Mouse (Mus musculus): ENCODE measurements around the gene Tnfaip8l2. TPM values are rescaled to one million over a fixed set of nuclear protein-coding genes. Genes with fewer than 3 reads are reported as not detected.
A peak's percentile ranks its signal among the peaks of the same experiment; 100 is the strongest.

Gene Tnfaip8l2
- polyA plus RNA-seq, 1 experiment from 2014 or later: 3.3 TPM

- H3K9me3 ChIP-seq: no peaks in the 10 kb centered on the region
- peaks cover 14% of the 10 kb centered on the region for H3K4me1 ChIP-seq
- no peak; the same call in 1 of the 2 replicates for ATAC-seq (ENCODE audit: low FRiP score, low read depth)
- peak overlapping the region; percentile 44; the same call in 1 of the 2 replicates for H3K9ac ChIP-seq
- peak overlapping the region; percentile 50 for H3K4me2 ChIP-seq (replicated peaks)
- WGBS: 15% methylated on average over 78 of the region's 84 CpGs
- peaks cover 65% of the 10 kb centered on the region for H3K36me3 ChIP-seq
- no peak overlapping the region for H3K27ac ChIP-seq
- H3K4me3 ChIP-seq: peak overlapping the region; percentile 19
- peaks cover 62% of the 10 kb centered on the region for H3K27me3 ChIP-seq (replicated peaks)
These were observed 30.5 kb upstream of the Tnfaip8l2 start for GRCm38 (mm10) chr3:95172526-95173255.

DNA sequence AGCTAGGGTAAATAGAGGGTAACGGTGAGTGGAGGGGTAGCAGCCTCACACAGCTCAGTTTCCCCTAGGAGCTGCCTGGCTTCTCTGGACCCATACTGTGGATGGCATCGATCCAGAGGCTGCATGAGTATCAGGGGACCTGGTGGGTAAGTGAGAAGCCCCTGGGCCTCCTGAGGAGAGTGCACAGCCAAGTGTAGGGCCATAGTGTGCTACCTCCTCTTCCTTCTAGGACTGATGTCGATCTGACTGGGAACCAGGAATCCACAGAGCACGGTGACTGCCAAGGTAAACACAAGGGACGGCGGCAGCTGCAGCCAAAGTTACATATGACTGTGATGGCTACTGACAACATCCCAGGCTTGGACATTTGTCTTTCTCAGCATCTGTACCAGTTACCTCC, 28.9 kb upstream of the Tnfaip8l2 start:
- no peak for ATAC-seq (ENCODE audit: low FRiP score, low read depth)
- Histone ChIP-seq H3K4me1 (peaks cover 14% of the 10 kb centered on the region), H3K9me3 (no peaks in the 10 kb centered on the region), H3K27ac (no peak overlapping the region), H3K9ac (no peak overlapping the region), H3K36me3 (peaks cover 79% of the 10 kb centered on the region), H3K4me2 (replicated peaks) (no peak overlapping the region), H3K27me3 (replicated peaks) (peaks cover 62% of the 10 kb centered on the region), H3K4me3 (no peak overlapping the region)
- WGBS: 82% methylated on average over 6 of the region's 6 CpGs

- Histone ChIP-seq H3K36me3 (peaks cover 90% of the 10 kb centered on the region), H3K4me2 (replicated peaks) (no peak overlapping the region), H3K4me3 (no peak overlapping the region), H3K9me3 (no peaks in the 10 kb centered on the region), H3K9ac (no peak overlapping the region), H3K27ac (no peak overlapping the region), H3K27me3 (replicated peaks) (peaks cover 62% of the 10 kb centered on the region), H3K4me1 (peaks cover 14% of the 10 kb centered on the region)
- ATAC-seq (ENCODE audit: low FRiP score, low read depth): no peak
- 90% methylated on average over 10 of the region's 10 CpGs for WGBS
These were observed 27.8 kb upstream of the Tnfaip8l2 start for GRCm38 (mm10) chr3:95169996-95170395.

- no peaks in the 10 kb centered on the region for H3K9me3 ChIP-seq
- peaks cover 33% of the 10 kb centered on the region for H3K4me1 ChIP-seq
- no peak overlapping the region for H3K27ac ChIP-seq
- no peak for ATAC-seq (ENCODE audit: low FRiP score, low read depth)
- 91% methylated on average over 5 of the region's 5 CpGs for WGBS
- H3K9ac ChIP-seq: no peak overlapping the region
- peaks cover 57% of the 10 kb centered on the region for H3K36me3 ChIP-seq
- peaks cover 18% of the 10 kb centered on the region for H3K27me3 ChIP-seq (replicated peaks)
- H3K4me3 ChIP-seq: no peak overlapping the region
- 0 out of 2 replicates have a peak overlapping the region, but pooled peaks have one; percentile 77 for H3K4me2 ChIP-seq (replicated peaks)
These were observed 22.7 kb upstream of the Tnfaip8l2 start for GRCm38 (mm10) chr3:95164840-95165239.

GRCm38 (mm10) chr3:95164256-95164550, 22.0 kb upstream of the Tnfaip8l2 start:
- H3K4me1 ChIP-seq: peaks cover 37% of the 10 kb centered on the region
- 84% methylated on average over 5 of the region's 5 CpGs for WGBS
- no peak overlapping the region for H3K4me3 ChIP-seq
- peak overlapping the region; percentile 77 for H3K4me2 ChIP-seq (replicated peaks)
- H3K9ac ChIP-seq: 0 out of 2 replicates have a peak overlapping the region, but pooled peaks have one; percentile 88
- no peak for ATAC-seq (ENCODE audit: low FRiP score, low read depth)
- H3K36me3 ChIP-seq: peaks cover 51% of the 10 kb centered on the region
- peaks cover 12% of the 10 kb centered on the region for H3K27me3 ChIP-seq (replicated peaks)
- no peaks in the 10 kb centered on the region for H3K9me3 ChIP-seq
- no peak overlapping the region for H3K27ac ChIP-seq

GRCm38 (mm10) chr3:95163419-95164255, 21.5 kb upstream of the Tnfaip8l2 start:
- H3K9ac ChIP-seq: peak overlapping the region; percentile 88
- H3K27ac ChIP-seq: no peak overlapping the region
- H3K27me3 ChIP-seq (replicated peaks): peaks cover 7% of the 10 kb centered on the region
- H3K4me2 ChIP-seq (replicated peaks): peak overlapping the region; percentile 77
- H3K9me3 ChIP-seq: no peaks in the 10 kb centered on the region
- WGBS: 60% methylated on average over 11 of the region's 11 CpGs
- no peak for ATAC-seq (ENCODE audit: low FRiP score, low read depth)
- H3K36me3 ChIP-seq: peaks cover 45% of the 10 kb centered on the region
- peaks cover 37% of the 10 kb centered on the region for H3K4me1 ChIP-seq
- H3K4me3 ChIP-seq: peak overlapping the region; percentile 86

- peak overlapping the region; percentile 77 for H3K4me2 ChIP-seq (replicated peaks)
- no peak for ATAC-seq (ENCODE audit: low FRiP score, low read depth)
- WGBS: 30% methylated on average over 2 of the region's 2 CpGs
- H3K9me3 ChIP-seq: no peaks in the 10 kb centered on the region
- 0 out of 2 replicates have a peak overlapping the region, but pooled peaks have one; percentile 57 for H3K27ac ChIP-seq
- H3K4me1 ChIP-seq: peaks cover 37% of the 10 kb centered on the region
- H3K4me3 ChIP-seq: peak overlapping the region; percentile 86
- H3K9ac ChIP-seq: peak overlapping the region; percentile 88
- peaks cover 32% of the 10 kb centered on the region for H3K36me3 ChIP-seq
- H3K27me3 ChIP-seq (replicated peaks): no peaks in the 10 kb centered on the region; the same call in 1 of the 2 replicates
These were observed 20.1 kb upstream of the Tnfaip8l2 start for GRCm38 (mm10) chr3:95162345-95162628.

- Histone ChIP-seq H3K27ac (peak overlapping the region; percentile 57), H3K4me3 (peak overlapping the region; percentile 86), H3K4me1 (peaks cover 37% of the 10 kb centered on the region), H3K27me3 (replicated peaks) (no peaks in the 10 kb centered on the region), H3K9me3 (no peaks in the 10 kb centered on the region), H3K9ac (peak overlapping the region; percentile 88), H3K36me3 (peaks cover 27% of the 10 kb centered on the region), H3K4me2 (replicated peaks) (peak overlapping the region; percentile 77)
- no peak for ATAC-seq (ENCODE audit: low FRiP score, low read depth)
- WGBS: 6% methylated on average over 9 of the region's 9 CpGs
These were observed 19.6 kb upstream of the Tnfaip8l2 start for GRCm38 (mm10) chr3:95161618-95162344.

DNA sequence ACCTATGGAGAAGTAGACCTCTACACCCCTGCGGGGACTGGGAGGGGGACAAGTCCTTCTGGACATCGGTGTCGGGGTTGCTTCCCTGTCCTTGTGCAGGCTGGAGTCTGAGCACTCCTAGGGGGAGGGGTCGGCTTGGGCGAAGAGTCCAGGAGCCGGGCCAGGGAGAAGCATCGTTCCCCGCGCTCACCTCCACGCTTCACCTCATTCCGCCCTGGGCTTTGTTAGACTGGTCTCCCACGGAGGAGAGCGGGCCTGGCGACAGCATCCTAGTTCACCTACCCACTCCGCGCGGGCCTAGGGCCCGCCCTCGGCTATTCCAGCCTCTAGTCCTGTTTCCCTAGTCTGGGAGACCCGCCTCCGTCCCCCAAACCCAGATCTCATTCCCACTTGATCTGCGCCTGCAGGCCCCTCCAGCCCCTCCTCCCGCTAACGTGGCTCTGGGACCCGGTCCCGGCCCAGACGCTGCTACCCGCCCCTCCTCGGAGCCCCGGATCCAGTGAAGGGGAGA, 18.9 kb upstream of the Tnfaip8l2 start:
- peak; percentile 20 for ATAC-seq (ENCODE audit: low FRiP score, low read depth)
- Histone ChIP-seq H3K27me3 (replicated peaks) (no peaks in the 10 kb centered on the region), H3K4me2 (replicated peaks) (peak overlapping the region; percentile 77), H3K27ac (peak overlapping the region; percentile 57), H3K9ac (peak overlapping the region; percentile 88), H3K9me3 (no peaks in the 10 kb centered on the region), H3K36me3 (peaks cover 21% of the 10 kb centered on the region), H3K4me3 (peak overlapping the region; percentile 86), H3K4me1 (peaks cover 37% of the 10 kb centered on the region)
- 1% methylated on average over 30 of the region's 30 CpGs for WGBS

GRCm38 (mm10) chr3:95159987-95160963, 18.1 kb upstream of the Tnfaip8l2 start, which contains the start of gene Sema6c:
Sema6c (plus strand) TSS chr3:95160457.
- H3K4me3 ChIP-seq: peak within 1 kb of the TSS; percentile 86
- no peaks in the 10 kb centered on the region for H3K9me3 ChIP-seq
- peak within 1 kb of the TSS; percentile 57 for H3K27ac ChIP-seq
- H3K9ac ChIP-seq: peak within 1 kb of the TSS; percentile 88
- peak within 1 kb of the TSS; percentile 77 for H3K4me2 ChIP-seq (replicated peaks)
- peak; percentile 94 for ATAC-seq (ENCODE audit: low FRiP score, low read depth)
- under 1% methylated on average over 66 of the region's 66 CpGs for WGBS
- H3K27me3 ChIP-seq (replicated peaks): no peaks in the 10 kb centered on the region
- H3K4me1 ChIP-seq: peaks cover 37% of the 10 kb centered on the region
- H3K36me3 ChIP-seq: peaks cover 13% of the 10 kb centered on the region

- Histone ChIP-seq H3K9me3 (no peaks in the 10 kb centered on the region), H3K27me3 (replicated peaks) (no peaks in the 10 kb centered on the region), H3K9ac (peak overlapping the region; percentile 88; the same call in 1 of the 2 replicates), H3K36me3 (peaks cover 8% of the 10 kb centered on the region), H3K27ac (no peak overlapping the region), H3K4me1 (peaks cover 37% of the 10 kb centered on the region), H3K4me2 (replicated peaks) (peak overlapping the region; percentile 77), H3K4me3 (peak overlapping the region; percentile 86)
- WGBS: 10% methylated on average over 8 of the region's 8 CpGs
- ATAC-seq (ENCODE audit: low FRiP score, low read depth): no peak
These were observed 17.4 kb upstream of the Tnfaip8l2 start for GRCm38 (mm10) chr3:95159511-95159986.
